In genomic region chr11:106603230-106603629, GRCm38 (mm10) we compare ENCODE assay signal across 25 mouse cellular contexts. TPM values are rescaled to one million over a fixed set of nuclear protein-coding genes. Genes with fewer than 3 reads are reported as not detected.
A peak's percentile ranks its signal among the peaks of the same experiment; 100 is the strongest.
DNase-seq lines count a peak whose midpoint lies in the region; ATAC-seq and TF ChIP-seq lines count a peak whose summit lies in the region.
"Had no signal": no experiment of that assay in that cellular context is flagged by ENCODE, and none has a peak within 500 bp of the region (broad histone marks: within the 10 kb centered on the region; RNA-seq: fewer than 3 reads in every experiment).

No protein-coding gene starts in this region.

- H3K36me3 ChIP-seq in ES-E14 (ENCODE audit: control insufficient read depth, insufficient read depth, low read length, poor library complexity, severe bottlenecking) = no peaks in the 10 kb centered on the region
- peaks cover 13% of the 10 kb centered on the region for H3K36me3 ChIP-seq in liver, embryonic 12.5 days
- H3K36me3 ChIP-seq: heart, embryonic 15.5 days; hindbrain, embryonic 15.5 days; intestine, embryonic 15.5 days; limb, embryonic 15.5 days had no signal

- H3K27ac ChIP-seq in ES-E14 (ENCODE audit: insufficient read depth, low read depth, low read length, poor library complexity, severe bottlenecking) = no peak overlapping the region
- no peak overlapping the region for H3K27ac ChIP-seq in liver, embryonic 12.5 days
- H3K27ac ChIP-seq: forebrain, embryonic 13.5 days; heart, embryonic 15.5 days; hindbrain, embryonic 15.5 days; intestine, embryonic 15.5 days; layer of hippocampus, adult 2 months; limb, embryonic 15.5 days had no signal

- peak; percentile 36 for DNase-seq in kidney, adult 11 months
- DNase-seq in kidney, adult 8-10 months = no peak
- no peak for DNase-seq in ES-E14 (ENCODE audit: low read depth, low spot score)
- no peak for DNase-seq in lung, postnatal 10 days
- DNase-seq: adrenal gland, adult 2 months; cerebellum, adult 11 months; cerebellum, postnatal 14 days; gastrocnemius, postnatal 25 days; heart, postnatal 4 days; kidney, postnatal 14 days; layer of hippocampus, postnatal 36 days; right cerebral cortex, adult 18-20 months; thymus, postnatal 25 days had no signal

- H3K4me3 ChIP-seq in ES-E14 (ENCODE audit: insufficient read depth in 1 of 2, low read depth in 1 of 2, low read length in 2 of 2, poor library complexity in 1 of 2, severe bottlenecking in 1 of 2) = no peak overlapping the region
- H3K4me3 ChIP-seq in liver, embryonic 12.5 days = no peak overlapping the region
- H3K4me3 ChIP-seq: forebrain, embryonic 13.5 days; heart, embryonic 15.5 days; hindbrain, embryonic 15.5 days; intestine, embryonic 15.5 days; layer of hippocampus, adult 2 months; limb, embryonic 15.5 days; megakaryocyte, embryonic 14.5 days had no signal

- peak overlapping the region; percentile 5; the same call in 1 of the 2 replicates for H3K9ac ChIP-seq in ES-E14 (ENCODE audit: insufficient read depth, low read depth, low read length, poor library complexity, severe bottlenecking)
- no peak overlapping the region for H3K9ac ChIP-seq in liver, embryonic 12.5 days
- H3K9ac ChIP-seq: forebrain, embryonic 13.5 days; heart, embryonic 15.5 days; hindbrain, embryonic 15.5 days; intestine, embryonic 15.5 days; limb, embryonic 15.5 days had no signal

- H3K27me3 ChIP-seq in liver, embryonic 12.5 days (replicated peaks) = no peaks in the 10 kb centered on the region
- H3K27me3 ChIP-seq: CH12.LX; forebrain, embryonic 13.5 days; heart, embryonic 15.5 days; hindbrain, embryonic 15.5 days; intestine, embryonic 15.5 days; limb, embryonic 15.5 days; megakaryocyte, embryonic 14.5 days had no signal

- ATAC-seq in liver, embryonic 12.5 days = 0 out of 2 replicates have a peak, but pooled peaks have one; percentile 33
- peak; percentile 87 for ATAC-seq in megakaryocyte-erythroid progenitor cell, adult 5-6 weeks (replicated peaks; ENCODE audit: low FRiP score, low TSS enrichment, poor library complexity, severe bottlenecking)
- ATAC-seq in activated CD4-positive, CD25-positive, alpha-beta regulatory T cell, adult 4 months = no peak
- ATAC-seq: forebrain, embryonic 13.5 days; intestine, embryonic 15.5 days; lung, postnatal 0 days had no signal

- no peaks in the 10 kb centered on the region for H3K9me3 ChIP-seq in ES-E14 (ENCODE audit: control insufficient read depth, insufficient read depth, low read depth, low read length)
- H3K9me3 ChIP-seq in liver, embryonic 12.5 days (replicated peaks) = no peaks in the 10 kb centered on the region
- H3K9me3 ChIP-seq: heart, embryonic 15.5 days; hindbrain, embryonic 15.5 days; intestine, embryonic 15.5 days; limb, embryonic 15.5 days had no signal

- peaks cover 2 to 21% of the 10 kb centered on the region in 2 experiments for H3K4me1 ChIP-seq in ES-E14 (ENCODE audit: control insufficient read depth in 2 of 2, insufficient read depth in 2 of 2, low read length in 2 of 2, poor library complexity in 1 of 2)
- H3K4me1 ChIP-seq in liver, embryonic 12.5 days = peaks cover 68% of the 10 kb centered on the region

- 71% methylated on average over 11 of the region's 11 CpGs for WGBS in liver, embryonic 12.5 days (ENCODE audit: insufficient replicate concordance)

- H3K4me2 ChIP-seq in liver, embryonic 12.5 days = no peak overlapping the region
- H3K4me2 ChIP-seq: forebrain, embryonic 13.5 days; heart, embryonic 15.5 days; hindbrain, embryonic 15.5 days; intestine, embryonic 15.5 days; limb, embryonic 15.5 days had no signal

- in situ Hi-C loops in ES-E14 (cut with MboI; ENCODE audit: low sequenced_read_pairs in 2 of 2, unreplicated experiment in 2 of 2) = no loop called here

TF ChIP-seq in ES-E14, 5 proteins besides CTCF, POLR2A, EP300 and RAD21:
- TF ChIP-seq HCFC1 (IDR thresholded peaks at IDR 0.05; ENCODE audit: borderline replicate concordance, insufficient read depth, low read length) (no peak), MAFK (IDR thresholded peaks at IDR 0.05; ENCODE audit: insufficient read depth, low read depth, low read length) (no peak), ZC3H11A (IDR thresholded peaks at IDR 0.05; ENCODE audit: borderline replicate concordance, low read depth, low read length) (no peak), CHD2 (IDR thresholded peaks at IDR 0.05; ENCODE audit: low read depth, low read length) (no peak), ZNF384 (IDR thresholded peaks at IDR 0.05; ENCODE audit: low read depth, low read length) (no peak)

RNA-seq across cellular contexts. Expression of gene Tex2, which starts 10.0 kb away (rescaled TPM):
- total RNA-seq in ES-E14 (2012; rRNA removed) = 33.6 and 34.4 TPM in 2 replicates
- 11.3 and 11.7 TPM in 2 replicates for polyA plus RNA-seq in liver, embryonic 12.5 days (2016; fragmentation: Nextera tagmentation; extraction: Ambion mirVana)
- 23.4 and 24.2 TPM in 2 replicates for total RNA-seq in megakaryocyte-erythroid progenitor cell, adult 5-6 weeks (2014; fragmentation: Nextera tagmentation)
- 22.4 and 32.8 TPM in 2 replicates for total RNA-seq in megakaryocyte-erythroid progenitor cell, adult 5-6 weeks (2017)
- polyA plus RNA-seq in activated CD4-positive, CD25-positive, alpha-beta regulatory T cell, adult 4 months (2017; shearing (Covaris generic)) = 10 to 100 TPM; 25.6 to 32.9 TPM
